Mouse (Mus musculus): ENCODE measurements around the gene Mcam. TPM values are rescaled to one million over a fixed set of nuclear protein-coding genes. Genes with fewer than 3 reads are reported as not detected.
A peak's percentile ranks its signal among the peaks of the same experiment; 100 is the strongest.
"Not testable (repeated sequence)": the region's sequence is repeated elsewhere in the genome, so short reads cannot be mapped to it uniquely, and the experiment has no call there.

The Mcam gene
- polyA plus RNA-seq, 2 experiments = 3.1 to 6.2 TPM

DNA sequence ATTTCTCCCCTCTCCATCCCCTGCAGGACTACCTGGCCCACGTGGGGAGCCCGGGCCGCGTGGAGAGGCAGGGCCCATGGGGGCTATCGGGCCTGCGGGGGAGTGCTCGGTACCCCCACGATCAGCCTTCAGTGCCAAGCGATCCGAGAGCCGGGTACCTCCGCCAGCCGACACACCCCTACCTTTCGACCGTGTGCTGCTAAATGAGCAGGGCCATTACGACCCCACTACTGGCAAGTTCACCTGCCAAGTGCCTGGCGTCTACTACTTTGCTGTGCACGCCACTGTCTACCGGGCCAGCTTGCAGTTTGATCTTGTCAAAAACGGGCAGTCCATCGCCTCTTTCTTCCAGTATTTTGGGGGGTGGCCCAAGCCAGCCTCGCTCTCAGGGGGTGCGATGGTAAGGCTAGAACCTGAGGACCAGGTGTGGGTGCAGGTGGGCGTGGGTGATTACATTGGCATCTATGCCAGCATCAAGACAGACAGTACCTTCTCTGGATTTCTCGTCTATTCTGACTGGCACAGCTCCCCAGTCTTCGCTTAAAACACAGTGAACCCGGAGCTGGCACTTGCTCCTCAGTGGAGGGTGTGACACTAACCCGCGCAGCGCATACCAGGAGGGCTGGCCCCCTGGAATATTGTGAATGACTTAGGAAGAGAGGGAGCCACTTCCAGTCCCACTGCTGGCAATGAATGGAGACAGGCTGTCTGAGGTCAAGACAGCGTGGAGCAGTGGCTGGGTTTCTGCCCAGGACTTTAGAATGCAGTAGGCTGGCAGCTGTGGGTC, 25.8 kb upstream of the Mcam start:
- TF ChIP-seq CTCF (IDR thresholded peaks at IDR 0.05; ENCODE audit: low read depth) (no peak), EP300 (IDR thresholded peaks at IDR 0.05; ENCODE audit: low read depth) (no peak)
- H3K36me3 ChIP-seq (replicated peaks; ENCODE audit: control insufficient read depth, insufficient read depth, low read depth) = peaks cover 14% of the 10 kb centered on the region
- no peaks in the 10 kb centered on the region for H3K27me3 ChIP-seq (ENCODE audit: control insufficient read depth, insufficient read depth, low read length)
- H3K9me3 ChIP-seq (ENCODE audit: control insufficient read depth, low read length) = no peaks in the 10 kb centered on the region
- peak overlapping the region; percentile 31 for H3K4me2 ChIP-seq (ENCODE audit: low read depth)
- no peak for DNase-seq (ENCODE audit: low read depth in 3 of 3, low spot score in 3 of 3)
- H3K4me3 ChIP-seq (ENCODE audit: insufficient read depth in 1 of 2, low read depth in 2 of 2, low read length in 2 of 2) = no peak overlapping the region
- peaks cover 0 to 13% of the 10 kb centered on the region in 2 experiments for H3K4me1 ChIP-seq (replicated peaks; ENCODE audit: control insufficient read depth in 2 of 2, insufficient read depth in 2 of 2, low read length in 1 of 2)
- H3K9ac ChIP-seq (replicated peaks) = no peak overlapping the region
- no peak for ATAC-seq (ENCODE audit: insufficient read depth)
- H3K27ac ChIP-seq = no peak overlapping the region
- WGBS (ENCODE audit: insufficient replicate concordance) = 86% methylated on average over 31 of the region's 31 CpGs

DNA sequence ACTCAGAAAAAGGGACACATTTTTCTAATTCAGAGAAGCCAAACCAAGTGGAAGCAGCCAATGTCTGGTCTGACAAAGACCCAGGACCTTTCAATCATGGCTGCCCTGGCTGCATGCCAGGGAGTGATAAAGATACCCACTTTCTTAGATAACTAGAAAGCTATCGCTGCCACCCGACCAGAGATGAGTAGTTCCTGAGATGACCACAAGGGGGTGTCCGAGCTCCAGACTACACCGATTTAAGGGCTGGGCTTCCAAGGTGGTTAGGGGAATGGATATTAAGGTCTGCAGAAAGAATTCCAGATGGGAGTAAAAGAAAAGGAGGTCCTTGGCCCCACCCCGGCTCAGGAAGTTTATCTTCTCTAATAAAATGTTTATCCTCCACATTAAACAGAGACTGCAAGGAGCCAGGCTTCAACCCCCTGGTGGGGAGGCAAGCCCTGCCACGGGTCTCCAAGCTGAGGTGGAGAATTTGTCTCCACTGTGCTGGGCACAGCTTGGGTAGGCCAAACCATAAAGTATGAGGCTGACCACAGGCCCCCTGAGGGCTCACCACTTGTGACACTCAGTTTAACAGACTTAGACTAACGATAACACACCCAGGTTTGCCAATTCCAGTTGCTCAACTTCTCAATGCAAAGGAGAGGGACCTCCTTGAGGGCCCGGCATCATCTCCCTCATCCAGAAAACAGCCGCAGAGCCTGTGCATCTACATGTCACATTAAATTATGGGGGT, 24.7 kb upstream of the Mcam start:
- Histone ChIP-seq H3K27me3 (ENCODE audit: control insufficient read depth, insufficient read depth, low read length) (no peaks in the 10 kb centered on the region), H3K4me3 (ENCODE audit: insufficient read depth in 1 of 2, low read depth in 2 of 2, low read length in 2 of 2) (no peak overlapping the region), H3K36me3 (replicated peaks; ENCODE audit: control insufficient read depth, insufficient read depth, low read depth) (peaks cover 14% of the 10 kb centered on the region), H3K4me2 (ENCODE audit: low read depth) (peak overlapping the region; percentile 37), H3K4me1 (replicated peaks; ENCODE audit: control insufficient read depth in 2 of 2, insufficient read depth in 2 of 2, low read length in 1 of 2) (peaks cover 6 to 15% of the 10 kb centered on the region in 2 experiments), H3K9me3 (ENCODE audit: control insufficient read depth, low read length) (no peaks in the 10 kb centered on the region), H3K27ac (no peak overlapping the region), H3K9ac (replicated peaks) (no peak overlapping the region)
- ATAC-seq (ENCODE audit: insufficient read depth) = no peak
- peak; percentile 59 to 64 (median 61) for DNase-seq (ENCODE audit: low read depth in 3 of 3, low spot score in 3 of 3)
- TF ChIP-seq EP300 (IDR thresholded peaks at IDR 0.05; ENCODE audit: low read depth) = no peak
- peak; percentile 89 for TF ChIP-seq CTCF (IDR thresholded peaks at IDR 0.05; ENCODE audit: low read depth)
- 32% methylated on average over 9 of the region's 9 CpGs for WGBS (ENCODE audit: insufficient replicate concordance)

DNA sequence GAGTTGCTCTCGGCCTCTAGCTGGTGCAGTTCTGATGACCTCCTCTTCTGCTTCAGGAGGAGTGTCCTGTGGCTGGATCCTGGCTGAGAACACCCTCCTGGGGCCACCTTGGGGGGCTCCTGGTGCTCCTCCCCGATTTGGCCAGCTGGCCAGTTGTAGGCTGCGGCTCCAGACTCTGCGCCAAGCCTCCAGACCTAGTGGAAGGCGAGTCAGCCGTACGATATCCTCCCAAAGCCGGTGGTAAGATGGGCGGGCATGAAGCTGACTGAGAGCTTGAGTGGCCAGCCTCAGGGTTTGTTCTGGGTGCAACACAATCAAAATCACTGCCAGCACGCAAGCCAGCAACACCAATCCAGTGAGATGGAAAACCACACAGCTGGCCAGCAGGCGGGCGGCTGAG, 22.4 kb upstream of the Mcam start:
- H3K9ac ChIP-seq (replicated peaks); ATAC-seq (ENCODE audit: insufficient read depth); DNase-seq (ENCODE audit: low read depth in 3 of 3, low spot score in 3 of 3); H3K27ac ChIP-seq; H3K27me3 ChIP-seq (ENCODE audit: control insufficient read depth, insufficient read depth, low read length); H3K9me3 ChIP-seq (ENCODE audit: control insufficient read depth, low read length): not testable (repeated sequence)
- H3K4me1 ChIP-seq (replicated peaks; ENCODE audit: control insufficient read depth in 2 of 2, insufficient read depth in 2 of 2, low read length in 1 of 2) = peaks cover 7 to 15% of the 10 kb centered on the region in 2 experiments
- 73% methylated on average over 10 of the region's 12 CpGs for WGBS (ENCODE audit: insufficient replicate concordance)
- peak overlapping the region in 1 of 2 experiments; percentile 91; a peak in 1 of 4 replicates for H3K4me3 ChIP-seq (ENCODE audit: insufficient read depth in 1 of 2, low read depth in 2 of 2, low read length in 2 of 2)
- H3K4me2 ChIP-seq (ENCODE audit: low read depth) = peak overlapping the region; percentile 63
- peaks cover 12% of the 10 kb centered on the region for H3K36me3 ChIP-seq (replicated peaks; ENCODE audit: control insufficient read depth, insufficient read depth, low read depth)

GRCm38 (mm10) chr9:44113105-44113789, 21.0 kb upstream of the Mcam start, which contains the start of the genes Gm49380 and Rnf26:
Gene Gm49380 (minus strand): TSS chr9:44113500.
Gene Rnf26 (minus strand): TSS chr9:44113517.
- Histone ChIP-seq H3K27ac (peak within 1 kb of the TSS; percentile 72), H3K4me2 (ENCODE audit: low read depth) (peak within 1 kb of the TSS; percentile 63), H3K36me3 (replicated peaks; ENCODE audit: control insufficient read depth, insufficient read depth, low read depth) (peaks cover 6% of the 10 kb centered on the region; the same call in 1 of the 2 replicates), H3K9me3 (ENCODE audit: control insufficient read depth, low read length) (no peaks in the 10 kb centered on the region), H3K4me3 (ENCODE audit: insufficient read depth in 1 of 2, low read depth in 2 of 2, low read length in 2 of 2) (peak within 1 kb of the TSS; percentile 84 to 91), H3K27me3 (ENCODE audit: control insufficient read depth, insufficient read depth, low read length) (no peaks in the 10 kb centered on the region), H3K9ac (replicated peaks) (peak within 1 kb of the TSS; percentile 93), H3K4me1 (replicated peaks; ENCODE audit: control insufficient read depth in 2 of 2, insufficient read depth in 2 of 2, low read length in 1 of 2) (peaks cover 7 to 15% of the 10 kb centered on the region in 2 experiments; a peak in 3 of 4 replicates)
- no peak; the same call in 1 of the 2 replicates for TF ChIP-seq EP300 (IDR thresholded peaks at IDR 0.05; ENCODE audit: low read depth)
- WGBS (ENCODE audit: insufficient replicate concordance) = under 1% methylated on average over 51 of the region's 51 CpGs
- peak; percentile 95 for ATAC-seq (ENCODE audit: insufficient read depth)
- peak; percentile 98 for DNase-seq (ENCODE audit: low read depth in 3 of 3, low spot score in 3 of 3)

All from liver, embryonic 14.5 days (tissue).